9 mouse cellular contexts compared by ENCODE assay signal in the genomic region with DNA sequence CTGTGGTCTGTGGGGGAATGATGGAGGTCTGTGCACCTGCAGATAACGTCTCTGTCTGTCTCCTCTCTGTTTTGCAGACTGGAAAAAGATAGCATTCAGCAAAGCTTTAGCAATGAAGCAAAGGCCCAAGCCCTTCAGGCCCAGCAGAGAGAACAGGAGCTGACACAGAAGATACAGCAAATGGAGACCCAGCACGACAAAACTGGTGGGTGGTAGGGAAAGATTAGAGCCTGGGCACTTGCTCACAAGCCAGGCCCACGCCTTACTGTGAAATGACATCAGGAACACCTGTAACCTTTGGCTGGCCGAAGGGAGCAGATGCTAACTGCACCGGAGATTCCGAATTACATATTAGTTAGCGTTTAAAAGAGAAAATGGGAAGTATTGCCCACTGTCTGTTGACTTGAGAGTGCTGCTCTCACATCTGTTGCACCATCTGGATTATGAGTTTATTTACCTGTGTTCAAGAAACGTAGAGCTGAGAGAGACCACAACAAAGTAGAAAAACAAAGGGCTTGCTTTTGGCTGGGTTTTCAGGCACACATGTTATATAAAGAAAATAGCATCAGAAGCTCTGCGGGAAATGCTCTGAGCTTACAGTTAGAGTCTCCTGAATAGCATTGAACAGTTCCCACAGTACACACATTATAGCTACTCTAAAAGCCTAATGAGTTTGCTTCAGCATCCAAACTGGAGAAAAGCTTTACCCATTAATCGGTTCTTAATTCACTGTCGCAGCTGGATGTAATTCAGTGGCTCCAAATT.
DNase-seq lines count a peak whose midpoint lies in the region; ATAC-seq and TF ChIP-seq lines count a peak whose summit lies in the region.
"Had no signal": no experiment of that assay in that cellular context is flagged by ENCODE, and none has a peak within 500 bp of the region (broad histone marks: within the 10 kb centered on the region; RNA-seq: fewer than 3 reads in every experiment).

No protein-coding gene starts in this region.

- intact Hi-C loops in heart, adult 2 months (cut with DNase I), result no loop called here

- no peak overlapping the region for H3K9ac ChIP-seq in liver, postnatal 0 days (replicated peaks)
- H3K9ac ChIP-seq in liver, embryonic 13.5 days, result no peak overlapping the region
- no peak overlapping the region for H3K9ac ChIP-seq in heart, adult 2 months (ENCODE audit: low read depth, low read length)

- ATAC-seq in liver, postnatal 0 days, result no peak
- ATAC-seq in liver, embryonic 13.5 days (ENCODE audit: low read depth), result peak; percentile 44

- no peak overlapping the region for H3K27ac ChIP-seq in liver, postnatal 0 days (ENCODE audit: low read depth)
- H3K27ac ChIP-seq in liver, embryonic 13.5 days, result no peak overlapping the region
- H3K27ac ChIP-seq in heart, adult 2 months, result no peak overlapping the region

- DNase-seq in liver, result peak; percentile 6
- no peak for DNase-seq in liver, postnatal 0 days
- peak; percentile 53 to 62 for DNase-seq in cerebellum, postnatal 36 days
- peak; percentile 18 for DNase-seq in liver, embryonic 13.5 days
- DNase-seq in thymus, postnatal 10 days (ENCODE audit: low spot score in 2 of 2), result peak; percentile 56 to 60
- DNase-seq in B cell, adult 2 months, result no peak
- no peak for DNase-seq in frontal cortex, postnatal 14 days (ENCODE audit: low spot score in 2 of 2)
- DNase-seq in heart, adult 2 months, result no peak
- DNase-seq: lung, postnatal 4 days had no signal

- H3K36me3 ChIP-seq in liver, postnatal 0 days (replicated peaks; ENCODE audit: insufficient read depth, low read length), result no peaks in the 10 kb centered on the region
- no peaks in the 10 kb centered on the region for H3K36me3 ChIP-seq in liver, embryonic 13.5 days
- no peaks in the 10 kb centered on the region for H3K36me3 ChIP-seq in heart, adult 2 months (ENCODE audit: control insufficient read depth, insufficient read depth, low read length)

- no peak overlapping the region for H3K4me2 ChIP-seq in liver, postnatal 0 days (ENCODE audit: low read depth, low read length)
- no peak overlapping the region for H3K4me2 ChIP-seq in liver, embryonic 13.5 days

- no peak for TF ChIP-seq CTCF in liver, postnatal 0 days (IDR thresholded peaks at IDR 0.05; ENCODE audit: low read depth)
- TF ChIP-seq CTCF in heart, adult 2 months (IDR thresholded peaks at IDR 0.05), result no peak

- no peaks in the 10 kb centered on the region for H3K4me1 ChIP-seq in liver, postnatal 0 days (ENCODE audit: insufficient read depth)
- peaks cover 19% of the 10 kb centered on the region for H3K4me1 ChIP-seq in liver, embryonic 13.5 days (replicated peaks)
- H3K4me1 ChIP-seq in heart, adult 2 months (ENCODE audit: control insufficient read depth, insufficient read depth, low read length), result no peaks in the 10 kb centered on the region

- no peak for TF ChIP-seq POLR2A in heart, adult 2 months (IDR thresholded peaks at IDR 0.05; ENCODE audit: insufficient read depth, low read depth, low read length)

- 74% methylated on average over 11 of the region's 11 CpGs for WGBS in liver, postnatal 0 days (ENCODE audit: insufficient replicate concordance)
- WGBS in liver, embryonic 13.5 days (ENCODE audit: insufficient replicate concordance), result 64% methylated on average over 11 of the region's 11 CpGs
- 84% methylated on average over 11 of the region's 11 CpGs for WGBS in heart, adult 2 months

- no peak for TF ChIP-seq EP300 in liver, postnatal 0 days (IDR thresholded peaks at IDR 0.05; ENCODE audit: low read depth)
- no peak for TF ChIP-seq EP300 in heart, adult 2 months (IDR thresholded peaks at IDR 0.05; ENCODE audit: insufficient read depth, low read depth, low read length)

- no peaks in the 10 kb centered on the region for H3K79me2 ChIP-seq in heart, adult 2 months (replicated peaks; ENCODE audit: control insufficient read depth, insufficient read depth, low read length)

- H3K4me3 ChIP-seq in liver, postnatal 0 days (ENCODE audit: low read depth, low read length), result no peak overlapping the region
- no peak overlapping the region for H3K4me3 ChIP-seq in liver, embryonic 13.5 days (replicated peaks)
- H3K4me3 ChIP-seq in heart, adult 2 months, result no peak overlapping the region

- no peaks in the 10 kb centered on the region for H3K9me3 ChIP-seq in liver, postnatal 0 days (ENCODE audit: low read length)
- no peaks in the 10 kb centered on the region for H3K9me3 ChIP-seq in liver, embryonic 13.5 days (replicated peaks)

- H3K27me3 ChIP-seq in liver, postnatal 0 days (ENCODE audit: insufficient read depth, low read length), result no peaks in the 10 kb centered on the region
- no peaks in the 10 kb centered on the region for H3K27me3 ChIP-seq in liver, embryonic 13.5 days
- no peaks in the 10 kb centered on the region for H3K27me3 ChIP-seq in heart, adult 2 months (ENCODE audit: control insufficient read depth, insufficient read depth, low read length)

Comparison
In these comparisons a context has a peak if more than half of its experiments do, and no peak if none do; other contexts are left out.
1. DNase-seq: peak in liver (single experiment), cerebellum, postnatal 36 days (2 of 2), liver, embryonic 13.5 days (single experiment) and thymus, postnatal 10 days (2 of 2); none in liver, postnatal 0 days (single experiment), B cell, adult 2 months (0 of 2), frontal cortex, postnatal 14 days (0 of 2) and heart, adult 2 months (0 of 2).